Mouse (Mus musculus) bone marrow, adult 2 months (tissue): ENCODE data around the gene Ampd3. TPM values are rescaled to one million over a fixed set of nuclear protein-coding genes. Genes with fewer than 3 reads are reported as not detected.
A peak's percentile ranks its signal among the peaks of the same experiment; 100 is the strongest.

ENCODE experiments used
- H3K27ac ChIP-seq: fragments of 200-500 bp; 2 replicates; pipeline ENCODE4 v1.5.1; 2012; ENCODE audit warnings: low read depth, mild to moderate bottlenecking, control low read depth, inconsistent platforms, low read length; ENCODE audit not compliant: control insufficient read depth, poor library complexity, insufficient read depth
- H3K4me1 ChIP-seq: fragments of 200-500 bp; 2 replicates; pipeline ENCODE4 v1.6.1; 2011; ENCODE audit warnings: low read length; ENCODE audit not compliant: control insufficient read depth, insufficient read depth
- H3K4me3 ChIP-seq: fragments of 200-500 bp; replicated peaks from 2 replicates; pipeline ENCODE3; 2011; ENCODE audit warnings: mild to moderate bottlenecking, low read depth, low read length, control low read depth; ENCODE audit not compliant: control insufficient read depth
- CTCF ChIP-seq: fragments of 200-500 bp; IDR thresholded peaks from 2 replicates; pipeline ENCODE4 v1.5.1; 2011; ENCODE audit warnings: low read length, control low read depth; ENCODE audit not compliant: control insufficient read depth, insufficient read depth
- POLR2A ChIP-seq: fragments of 200-500 bp; IDR thresholded peaks from 2 replicates; pipeline ENCODE4 v1.6.1; 2011; ENCODE audit warnings: low read depth, mild to moderate bottlenecking, control low read depth, low read length, borderline replicate concordance; ENCODE audit not compliant: control insufficient read depth
- WGBS: fragments of 180-500 bp; shearing (Covaris S2); methylation state at CpG from one replicate; pipeline ENCODE4 v1.1.7; 2018; 5-methylcytosine and 5-hydroxymethylcytosine counted together
- polyA plus RNA-seq: library from polyadenylated mRNA; stranded (reverse); fragments of >200 nt; gene quantifications from 2 replicates; pipeline ENCODE4 v1.2.4, GENCODE M21; 2011; ENCODE audit warnings: low replicate concordance; ENCODE audit not compliant: missing spikeins, insufficient read depth, insufficient read length

Gene Ampd3
- polyA plus RNA-seq, 1 experiment: 36.5 TPM

- TF ChIP-seq POLR2A (no peak), CTCF (no peak)
- peak overlapping the region; percentile 32 for H3K27ac ChIP-seq
- no peak overlapping the region for H3K4me3 ChIP-seq
- WGBS: 63% methylated on average over 2 of the region's 2 CpGs
- H3K4me1 ChIP-seq: peaks cover 11% of the 10 kb centered on the region; the same call in 1 of the 2 replicates
These were observed 13.3 kb downstream of the Ampd3 start for GRCm38 (mm10) chr7:110781231-110781711.

- Histone ChIP-seq H3K27ac (no peak overlapping the region), H3K4me3 (no peak overlapping the region), H3K4me1 (peaks cover 7% of the 10 kb centered on the region; the same call in 1 of the 2 replicates)
- TF ChIP-seq POLR2A (no peak), CTCF (no peak)
- WGBS: 45% methylated on average over 7 of the region's 7 CpGs
These were observed 14.1 kb downstream of the Ampd3 start for GRCm38 (mm10) chr7:110782135-110782534.

- Histone ChIP-seq H3K4me1 (peaks cover 7% of the 10 kb centered on the region; the same call in 1 of the 2 replicates), H3K27ac (no peak overlapping the region), H3K4me3 (no peak overlapping the region)
- WGBS: 84% methylated on average over 10 of the region's 10 CpGs
- TF ChIP-seq CTCF (no peak), POLR2A (no peak)
These were observed 15.0 kb downstream of the Ampd3 start for GRCm38 (mm10) chr7:110782845-110783478.

GRCm38 (mm10) chr7:110784965-110785364 is 17.0 kb downstream of the Ampd3 start:
- TF ChIP-seq POLR2A: no peak
- TF ChIP-seq CTCF: no peak
- peaks cover 3% of the 10 kb centered on the region; the same call in 1 of the 2 replicates for H3K4me1 ChIP-seq
- no peak overlapping the region for H3K27ac ChIP-seq
- no peak overlapping the region for H3K4me3 ChIP-seq
- 91% methylated on average over 8 of the region's 8 CpGs for WGBS

- TF ChIP-seq POLR2A (no peak), CTCF (no peak)
- 92% methylated on average over 3 of the region's 3 CpGs for WGBS
- H3K4me1 ChIP-seq: no peaks in the 10 kb centered on the region; the same call in 1 of the 2 replicates
- no peak overlapping the region for H3K27ac ChIP-seq
- no peak overlapping the region for H3K4me3 ChIP-seq
These were observed 17.7 kb downstream of the Ampd3 start for GRCm38 (mm10) chr7:110785741-110786146.

GRCm38 (mm10) chr7:110787310-110787709 is 19.3 kb downstream of the Ampd3 start:
- TF ChIP-seq CTCF (no peak), POLR2A (no peak)
- no peaks in the 10 kb centered on the region for H3K4me1 ChIP-seq
- WGBS: 48% methylated on average over 6 of the region's 6 CpGs
- H3K27ac ChIP-seq: no peak overlapping the region
- no peak overlapping the region for H3K4me3 ChIP-seq

GRCm38 (mm10) chr7:110790878-110791277 is 22.9 kb downstream of the Ampd3 start:
- Histone ChIP-seq H3K4me1 (peaks cover 2% of the 10 kb centered on the region), H3K4me3 (no peak overlapping the region), H3K27ac (no peak overlapping the region)
- WGBS: 90% methylated on average over 8 of the region's 8 CpGs
- TF ChIP-seq POLR2A (no peak), CTCF (no peak)

GRCm38 (mm10) chr7:110792201-110792600 is 24.2 kb downstream of the Ampd3 start:
- 92% methylated on average over 5 of the region's 5 CpGs for WGBS
- H3K27ac ChIP-seq: no peak overlapping the region
- no peak overlapping the region for H3K4me3 ChIP-seq
- peaks cover 11% of the 10 kb centered on the region for H3K4me1 ChIP-seq
- TF ChIP-seq POLR2A (no peak), CTCF (no peak)
